Mouse (Mus musculus) intestine, embryonic 14.5 days (tissue): ENCODE data around the gene Asxl1. TPM values are rescaled to one million over a fixed set of nuclear protein-coding genes. Genes with fewer than 3 reads are reported as not detected.

Experiments used
- ATAC-seq: fragments of 200-750 bp; cut with Nextera tagmentation; replicated peaks from 2 replicates; pipeline ENCODE4 v1.8.0; 2017; ENCODE audit warnings: low read depth, moderate number of reproducible peaks, moderate TSS enrichment, moderate library complexity; ENCODE audit not compliant: low FRiP score, low TSS enrichment
- DNase-seq: peaks from one replicate; pipeline ENCODE4 v3.0.0-alpha.2; 2018; ENCODE audit warnings: low spot score
- H3K27ac ChIP-seq: fragments of 300-500 bp; sonication (generic); 2 replicates; pipeline ENCODE4 v1.5.1; 2014; ENCODE audit warnings: low read depth, mild to moderate bottlenecking, control low read depth
- H3K27me3 ChIP-seq: fragments of 300-500 bp; sonication (generic); replicated peaks from 2 replicates; pipeline ENCODE4 v1.6.1; 2014; ENCODE audit warnings: low read length, control low read depth; ENCODE audit not compliant: control insufficient read depth, insufficient read depth
- H3K36me3 ChIP-seq: fragments of 300-500 bp; sonication (generic); 2 replicates; pipeline ENCODE4 v1.6.1; 2014; ENCODE audit warnings: low read length, control low read depth; ENCODE audit not compliant: control insufficient read depth, insufficient read depth
- H3K4me1 ChIP-seq: fragments of 300-500 bp; sonication (generic); replicated peaks from 2 replicates; pipeline ENCODE4 v1.6.1; 2014; ENCODE audit warnings: low read length, control low read depth, mixed read lengths; ENCODE audit not compliant: control insufficient read depth, insufficient read depth
- H3K4me2 ChIP-seq: fragments of 300-500 bp; sonication (generic); 2 replicates; pipeline ENCODE4 v1.6.1; 2014; ENCODE audit warnings: low read length
- H3K4me3 ChIP-seq: fragments of 300-500 bp; sonication (generic); 2 replicates; pipeline ENCODE4 v1.5.1; 2014; ENCODE audit warnings: low read depth, low read length, control low read depth, mixed read lengths
- H3K9ac ChIP-seq: fragments of 300-500 bp; sonication (generic); 2 replicates; pipeline ENCODE4 v1.6.1; 2014; ENCODE audit warnings: mild to moderate bottlenecking, low read length
- H3K9me3 ChIP-seq: fragments of 300-500 bp; sonication (generic); 2 replicates; pipeline ENCODE4 v1.6.1; 2016; ENCODE audit warnings: low read length, control low read depth; ENCODE audit not compliant: control insufficient read depth
- WGBS: fragments of 180-500 bp; shearing (Covaris S2); extraction: QIAGEN DNeasy Blood & Tissue Kit; methylation state at CpG from one replicate; pipeline ENCODE4 v1.1.7; 2014; 5-methylcytosine and 5-hydroxymethylcytosine counted together
- polyA plus RNA-seq: library from polyadenylated mRNA; unstranded; fragments of >200 nt; fragmentation: Nextera tagmentation; extraction: Ambion mirVana; gene quantifications from 2 replicates; pipeline ENCODE4 v1.2.1, GENCODE M21; 2014

Asxl1 gene
- polyA plus RNA-seq, 1 experiment from 2014 or later: 15.6 TPM

DNA sequence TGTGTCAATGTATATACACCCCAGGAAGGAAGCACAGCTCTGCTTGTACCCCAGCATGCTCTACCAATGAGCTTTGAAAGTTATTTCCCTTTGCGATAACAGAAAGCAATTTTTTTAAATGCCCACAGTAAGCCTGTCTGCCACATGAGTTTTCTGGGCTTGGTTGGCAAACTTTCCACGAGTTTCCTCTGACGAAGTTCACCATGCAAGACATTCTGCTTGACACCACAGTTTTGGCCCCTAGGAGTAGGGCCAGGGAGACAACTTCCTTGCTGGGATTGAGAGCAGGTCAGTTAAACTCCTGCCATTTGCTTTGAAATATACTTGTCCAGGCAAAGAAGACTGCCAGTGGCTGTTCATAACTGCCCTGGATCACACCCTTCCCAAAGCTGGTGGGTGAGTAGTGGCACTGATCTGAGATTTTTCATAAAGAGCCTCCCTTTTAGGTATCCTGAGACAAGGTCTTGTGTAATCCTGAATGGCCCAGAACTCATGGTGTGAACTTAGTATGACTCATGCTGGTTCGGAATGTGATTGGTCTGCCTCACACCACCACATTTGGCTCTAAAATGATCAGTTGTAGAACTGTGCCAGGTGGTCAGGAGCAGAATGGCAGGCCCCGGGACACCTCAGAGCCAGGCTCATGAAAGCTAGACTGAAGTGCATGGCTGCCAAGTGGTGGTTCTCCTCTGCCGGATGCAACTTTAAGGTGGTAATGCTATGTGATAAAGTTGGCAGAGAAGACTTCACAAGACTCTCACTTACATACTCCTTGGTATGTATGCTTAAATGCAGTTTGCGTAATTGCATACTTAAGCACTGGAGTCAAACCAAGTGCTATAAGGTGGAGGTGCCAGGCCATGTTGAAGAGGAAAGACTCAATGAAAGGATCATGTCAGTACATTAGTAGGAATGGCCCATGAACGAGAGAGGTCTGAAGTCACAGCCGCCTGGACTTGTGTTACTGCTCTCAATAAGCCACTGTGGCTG is 7.0 kb upstream of the Asxl1 start:
- H3K4me3 ChIP-seq: no peak overlapping the region
- WGBS: 85% methylated on average over 9 of the region's 9 CpGs
- H3K4me1 ChIP-seq: peaks cover 12% of the 10 kb centered on the region; the same call in 1 of the 2 replicates
- no peak overlapping the region for H3K27ac ChIP-seq
- no peaks in the 10 kb centered on the region for H3K27me3 ChIP-seq
- H3K9ac ChIP-seq: no peak overlapping the region
- DNase-seq (no peak), ATAC-seq (no peak)
- peaks cover 8% of the 10 kb centered on the region for H3K36me3 ChIP-seq
- H3K4me2 ChIP-seq: no peak overlapping the region
- H3K9me3 ChIP-seq: no peaks in the 10 kb centered on the region

DNA sequence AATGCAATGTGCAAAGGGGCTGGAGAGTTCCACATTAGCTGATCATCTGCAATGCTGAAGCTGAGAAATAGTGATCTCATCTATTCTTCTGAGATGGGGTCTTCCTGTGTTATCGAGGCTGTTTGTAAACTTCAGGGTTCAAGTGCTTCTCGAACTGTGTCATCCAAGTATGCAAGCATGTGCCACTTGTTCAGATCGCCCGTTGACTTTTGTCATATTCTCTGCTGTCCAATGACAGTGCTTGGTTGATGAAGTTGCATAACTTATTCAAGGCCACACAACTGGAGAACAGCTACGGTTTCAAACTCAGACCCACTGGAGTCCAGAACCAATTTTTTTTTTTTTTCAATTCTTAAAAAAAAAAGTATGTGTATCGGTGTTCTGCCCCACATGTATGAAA is 3.5 kb upstream of the Asxl1 start:
- no peak overlapping the region for H3K9ac ChIP-seq
- DNase-seq (no peak), ATAC-seq (no peak)
- no peak overlapping the region for H3K27ac ChIP-seq
- H3K9me3 ChIP-seq: no peaks in the 10 kb centered on the region
- H3K36me3 ChIP-seq: peaks cover 8% of the 10 kb centered on the region
- no peaks in the 10 kb centered on the region for H3K27me3 ChIP-seq
- H3K4me1 ChIP-seq: peaks cover 20% of the 10 kb centered on the region; the same call in 1 of the 2 replicates
- 91% methylated on average over 6 of the region's 6 CpGs for WGBS
- H3K4me3 ChIP-seq: no peak overlapping the region
- H3K4me2 ChIP-seq: no peak overlapping the region

DNA sequence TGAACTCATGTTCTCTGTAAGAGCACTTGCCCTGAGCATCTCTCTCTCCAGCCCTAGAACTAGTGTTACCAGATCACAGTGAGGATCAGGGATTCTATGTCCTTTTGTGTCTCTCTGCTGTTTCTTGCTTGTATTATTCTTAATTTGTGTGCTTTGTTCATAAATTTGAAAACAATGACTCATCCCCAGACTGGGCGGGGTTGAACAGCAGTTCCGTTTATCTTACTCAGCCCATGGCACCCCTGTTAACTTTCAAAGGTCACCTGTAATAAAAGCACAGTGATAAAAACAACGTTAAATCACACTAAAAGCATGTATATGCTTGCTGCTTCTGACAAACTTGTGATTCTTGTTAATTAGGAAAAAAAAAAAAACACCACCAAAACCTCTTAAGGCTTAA is 3.0 kb upstream of the Asxl1 start:
- WGBS: 62% methylated on average over 3 of the region's 3 CpGs
- Histone ChIP-seq H3K4me1 (peaks cover 17% of the 10 kb centered on the region; the same call in 1 of the 2 replicates), H3K9ac (no peak overlapping the region), H3K27ac (no peak overlapping the region), H3K4me3 (no peak overlapping the region), H3K9me3 (no peaks in the 10 kb centered on the region), H3K27me3 (no peaks in the 10 kb centered on the region), H3K4me2 (no peak overlapping the region), H3K36me3 (peaks cover 8% of the 10 kb centered on the region)
- no peak for ATAC-seq
- no peak for DNase-seq

DNA sequence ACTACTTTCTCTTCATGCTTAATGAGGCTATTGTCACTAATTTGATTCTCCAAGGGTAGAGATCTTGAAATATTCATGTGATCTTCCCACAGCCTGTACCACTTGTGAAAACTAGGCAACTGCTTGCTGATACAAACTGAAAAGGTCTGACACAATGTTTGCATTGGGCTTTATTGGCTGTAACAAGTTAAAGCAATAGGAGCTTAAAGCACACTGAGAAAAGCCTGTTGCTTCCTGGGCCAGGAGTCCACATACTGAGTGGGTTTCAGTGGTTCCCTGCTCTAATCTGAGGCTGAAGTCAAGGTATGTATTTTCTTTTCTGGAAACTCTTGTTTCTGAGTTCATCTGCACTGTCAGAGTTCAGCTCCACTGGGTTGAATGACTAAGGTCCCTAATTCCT is 2.4 kb upstream of the Asxl1 start:
- ATAC-seq: no peak
- H3K9me3 ChIP-seq: no peaks in the 10 kb centered on the region
- no peaks in the 10 kb centered on the region for H3K27me3 ChIP-seq
- peaks cover 19% of the 10 kb centered on the region for H3K4me1 ChIP-seq
- H3K27ac ChIP-seq: peak overlapping the region; percentile 59
- DNase-seq: no peak
- H3K4me2 ChIP-seq: no peak overlapping the region
- no peak overlapping the region for H3K4me3 ChIP-seq
- H3K36me3 ChIP-seq: peaks cover 8% of the 10 kb centered on the region
- H3K9ac ChIP-seq: no peak overlapping the region

DNA sequence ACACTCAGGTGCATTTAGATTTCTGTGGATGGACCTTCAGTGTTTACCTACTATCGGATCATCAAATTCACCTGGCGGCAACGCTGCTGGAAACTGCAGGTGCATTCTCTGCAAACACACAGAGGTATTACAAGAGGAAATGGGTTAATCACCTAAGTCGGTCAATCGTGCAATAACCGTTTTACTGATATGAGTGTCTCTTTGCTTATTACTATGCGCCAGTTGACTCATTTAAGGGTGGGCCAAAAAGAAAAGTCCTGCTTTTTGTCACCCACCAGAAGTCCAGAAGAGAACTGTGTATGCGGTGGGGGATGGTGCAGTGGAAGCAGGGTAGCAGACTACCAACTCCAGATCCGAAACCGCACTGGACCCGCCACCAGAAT is 567 bp upstream of the Asxl1 start:
- peak overlapping the region; percentile 89 for H3K4me2 ChIP-seq
- peak overlapping the region; percentile 99 for H3K27ac ChIP-seq
- peak overlapping the region; percentile 84 for H3K4me3 ChIP-seq
- DNase-seq (no peak), ATAC-seq (no peak)
- H3K27me3 ChIP-seq: no peaks in the 10 kb centered on the region
- peak overlapping the region; percentile 74 for H3K9ac ChIP-seq
- H3K36me3 ChIP-seq: peaks cover 8% of the 10 kb centered on the region
- peaks cover 27% of the 10 kb centered on the region for H3K4me1 ChIP-seq
- 5% methylated on average over 11 of the region's 11 CpGs for WGBS
- H3K9me3 ChIP-seq: no peaks in the 10 kb centered on the region

DNA sequence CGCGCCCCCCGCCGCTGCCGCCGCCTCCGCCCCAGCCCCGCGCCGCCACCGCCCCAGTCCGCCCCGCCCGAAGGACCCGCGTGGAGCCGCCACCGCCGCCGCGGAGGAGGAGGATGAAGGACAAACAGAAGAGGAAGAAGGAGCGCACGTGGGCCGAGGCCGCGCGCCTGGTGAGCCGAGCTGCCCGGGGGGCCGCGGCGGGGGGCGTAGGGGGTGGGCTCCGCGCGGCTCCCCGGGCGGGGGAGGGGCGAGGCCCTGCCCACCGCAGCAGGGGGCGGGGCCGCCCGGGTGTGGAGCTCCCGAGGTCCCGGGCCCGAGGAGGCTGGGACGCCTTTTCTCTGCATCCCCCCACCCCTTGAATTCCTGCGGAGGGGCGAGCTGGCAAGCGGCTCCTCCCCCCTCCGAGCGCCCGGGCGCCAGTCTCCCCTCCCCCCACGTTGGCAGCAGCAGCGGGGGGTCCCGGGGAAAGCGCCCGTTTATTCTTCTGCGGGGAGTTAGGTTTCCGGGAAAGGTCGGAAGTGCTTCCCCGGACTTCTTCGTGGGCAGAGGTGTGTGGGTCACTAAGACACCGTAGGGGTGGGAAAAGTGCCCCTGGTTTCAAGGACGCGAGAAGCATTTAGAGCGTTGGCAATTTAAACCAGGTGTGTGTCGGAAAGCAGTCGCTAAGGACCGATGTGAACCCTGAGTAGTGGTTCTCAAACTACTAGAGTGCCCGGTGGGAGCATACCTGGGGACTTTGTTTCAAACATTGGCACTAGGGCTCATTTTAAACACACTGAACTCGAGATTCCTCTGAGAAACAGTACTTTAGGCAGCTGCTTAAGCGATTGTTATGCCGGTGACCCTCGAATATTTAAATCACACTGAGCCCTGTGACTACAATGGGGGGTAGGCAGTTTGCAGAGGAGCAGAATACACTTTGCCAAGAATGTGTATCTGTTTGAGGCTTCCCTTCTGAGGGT is 873 bp downstream of the Asxl1 start:
- Histone ChIP-seq H3K4me2 (peak overlapping the region; percentile 85), H3K4me3 (peak overlapping the region; percentile 84), H3K4me1 (peaks cover 36% of the 10 kb centered on the region), H3K9ac (peak overlapping the region; percentile 98), H3K27ac (peak overlapping the region; percentile 99), H3K27me3 (no peaks in the 10 kb centered on the region), H3K9me3 (no peaks in the 10 kb centered on the region), H3K36me3 (peaks cover 8% of the 10 kb centered on the region)
- peak; percentile 80 for DNase-seq
- peak; percentile 44 for ATAC-seq
- WGBS: under 1% methylated on average over 38 of the region's 76 CpGs

DNA sequence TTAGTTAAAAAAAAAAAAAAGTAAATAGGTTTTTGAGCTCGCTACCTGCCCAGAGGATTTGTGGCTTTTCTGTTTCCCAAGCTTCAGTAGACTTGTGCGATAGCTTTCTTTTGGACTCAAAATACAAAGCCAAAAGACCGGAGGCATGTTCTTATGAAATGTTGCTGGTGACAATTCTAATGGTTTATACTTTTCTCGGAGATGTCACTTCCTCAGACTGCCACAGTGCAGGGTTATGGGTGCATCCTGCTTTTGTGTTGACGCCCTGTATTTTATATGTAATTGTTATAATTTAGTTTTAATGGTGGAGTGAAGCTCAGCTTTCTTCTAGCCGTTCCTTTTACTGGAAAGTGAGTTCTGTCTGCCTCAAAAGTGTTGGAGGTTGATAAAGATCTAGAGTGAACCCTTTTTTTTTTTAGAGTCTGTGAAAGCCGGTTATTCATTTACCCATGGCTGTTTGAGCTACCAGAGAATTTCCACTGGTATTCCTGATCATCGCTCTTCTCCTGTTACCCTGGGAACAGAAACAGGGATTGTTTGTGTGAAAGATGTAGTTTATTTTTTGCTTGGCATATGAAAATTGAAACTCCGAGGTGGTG is 1.7 kb downstream of the Asxl1 start:
- peak overlapping the region; percentile 84 for H3K4me3 ChIP-seq
- H3K9ac ChIP-seq: peak overlapping the region; percentile 98
- H3K4me1 ChIP-seq: peaks cover 38% of the 10 kb centered on the region
- no peak for ATAC-seq
- peak overlapping the region; percentile 85 for H3K4me2 ChIP-seq
- no peaks in the 10 kb centered on the region for H3K9me3 ChIP-seq
- no peak for DNase-seq
- H3K36me3 ChIP-seq: peaks cover 8% of the 10 kb centered on the region
- no peaks in the 10 kb centered on the region for H3K27me3 ChIP-seq
- H3K27ac ChIP-seq: peak overlapping the region; percentile 99
- WGBS: 4% methylated on average over 9 of the region's 9 CpGs
